Mouse (Mus musculus) cerebral cortex, adult 2 months (tissue): Measurements from ENCODE around the gene Prodh2.

Source experiments
- WGBS: fragments of 180-500 bp; shearing (Covaris S2); methylation state at CpG from one replicate; pipeline ENCODE4 v1.1.7; 2018; 5-methylcytosine and 5-hydroxymethylcytosine counted together

Prodh2 gene

GRCm38 (mm10) chr7:30490251-30490956, 3.0 kb upstream of the Prodh2 start:
- WGBS = 22% methylated on average over 16 of the region's 16 CpGs

- WGBS = 15% methylated on average over 6 of the region's 6 CpGs
Observed at GRCm38 (mm10) chr7:30490957-30491307, 2.5 kb upstream of the Prodh2 start.

- WGBS = 12% methylated on average over 4 of the region's 4 CpGs
Observed at GRCm38 (mm10) chr7:30492765-30493164, 657 bp upstream of the Prodh2 start.

GRCm38 (mm10) chr7:30495506-30496042, 2.2 kb downstream of the Prodh2 start:
- 66% methylated on average over 5 of the region's 5 CpGs for WGBS

- 66% methylated on average over 5 of the region's 5 CpGs for WGBS
Observed at GRCm38 (mm10) chr7:30501159-30501558, 7.7 kb downstream of the Prodh2 start.

GRCm38 (mm10) chr7:30508061-30508460, 14.6 kb downstream of the Prodh2 start:
- 70% methylated on average over 4 of the region's 4 CpGs for WGBS

- WGBS = 80% methylated on average over 24 of the region's 24 CpGs
Observed at GRCm38 (mm10) chr7:30515003-30515760, 21.8 kb downstream of the Prodh2 start.

- WGBS = 50% methylated on average over 8 of the region's 8 CpGs
Observed at GRCm38 (mm10) chr7:30518325-30518724, 24.9 kb downstream of the Prodh2 start.

GRCm38 (mm10) chr7:30520396-30520795, 27.0 kb downstream of the Prodh2 start:
- 73% methylated on average over 4 of the region's 4 CpGs for WGBS

- WGBS = 61% methylated on average over 5 of the region's 5 CpGs
Observed at GRCm38 (mm10) chr7:30520856-30521255, 27.4 kb downstream of the Prodh2 start.

- WGBS = 85% methylated on average over 10 of the region's 10 CpGs
Observed at GRCm38 (mm10) chr7:30522871-30523270, 29.4 kb downstream of the Prodh2 start.

- 81% methylated on average over 6 of the region's 6 CpGs for WGBS
Observed at GRCm38 (mm10) chr7:30524487-30524886, 31.1 kb downstream of the Prodh2 start.

GRCm38 (mm10) chr7:30525954-30526353, 32.5 kb downstream of the Prodh2 start:
- 48% methylated on average over 10 of the region's 10 CpGs for WGBS

- WGBS = 48% methylated on average over 17 of the region's 17 CpGs
Observed at GRCm38 (mm10) chr7:30526399-30526798, 33.0 kb downstream of the Prodh2 start.

- 66% methylated on average over 14 of the region's 14 CpGs for WGBS
Observed at GRCm38 (mm10) chr7:30526981-30527380, 33.6 kb downstream of the Prodh2 start.

- WGBS = 44% methylated on average over 9 of the region's 9 CpGs
Observed at GRCm38 (mm10) chr7:30531291-30531815, 37.9 kb downstream of the Prodh2 start.

- 21% methylated on average over 8 of the region's 8 CpGs for WGBS
Observed at GRCm38 (mm10) chr7:30532931-30533330, 39.5 kb downstream of the Prodh2 start.

GRCm38 (mm10) chr7:30533941-30534632, 40.7 kb downstream of the Prodh2 start:
- 5% methylated on average over 26 of the region's 26 CpGs for WGBS

- under 1% methylated on average over 82 of the region's 84 CpGs for WGBS
Observed at GRCm38 (mm10) chr7:30534633-30535577, 41.5 kb downstream of the Prodh2 start, which contains the start of gene Arhgap33. Gene Arhgap33 (minus strand): TSS chr7:30535060.

GRCm38 (mm10) chr7:30540572-30540971, 47.1 kb downstream of the Prodh2 start:
- WGBS = 92% methylated on average over 7 of the region's 7 CpGs

- WGBS = 96% methylated on average over 2 of the region's 2 CpGs
Observed at GRCm38 (mm10) chr7:30544327-30544726, 50.9 kb downstream of the Prodh2 start.
